14 mouse cellular contexts compared by ENCODE assay signal in genomic region chr9:37122971-37123370, GRCm38 (mm10). TPM values are rescaled to one million over a fixed set of nuclear protein-coding genes. Genes with fewer than 3 reads are reported as not detected.
DNase-seq lines count a peak whose midpoint lies in the region; ATAC-seq and TF ChIP-seq lines count a peak whose summit lies in the region.
"Had no signal": no experiment of that assay in that cellular context is flagged by ENCODE, and none has a peak within 500 bp of the region (broad histone marks: within the 10 kb centered on the region; RNA-seq: fewer than 3 reads in every experiment).

No protein-coding gene starts in this region.

- H3K4me1 ChIP-seq in forebrain, embryonic 14.5 days (ENCODE audit: control insufficient read depth, insufficient read depth, low read length): peaks cover 22% of the 10 kb centered on the region
- H3K4me1 ChIP-seq in neural tube, embryonic 14.5 days (ENCODE audit: control insufficient read depth, insufficient read depth, low read length): peaks cover 27% of the 10 kb centered on the region
- no peaks in the 10 kb centered on the region for H3K4me1 ChIP-seq in intestine, embryonic 16.5 days (ENCODE audit: control insufficient read depth, insufficient read depth, low read length)
- H3K4me1 ChIP-seq: liver, embryonic 12.5 days; megakaryocyte, embryonic 14.5 days had no signal

- H3K27ac ChIP-seq in left cerebral cortex, adult 2 months: peak overlapping the region; percentile 74
- no peak overlapping the region for H3K27ac ChIP-seq in forebrain, embryonic 14.5 days (ENCODE audit: low read depth, low read length)
- H3K27ac ChIP-seq in neural tube, embryonic 14.5 days (ENCODE audit: low read depth, low read length): peak overlapping the region; percentile 60; the same call in 1 of the 2 replicates
- H3K27ac ChIP-seq in intestine, embryonic 16.5 days (ENCODE audit: low read length): no peak overlapping the region
- H3K27ac ChIP-seq: heart, embryonic 10.5 days; liver, embryonic 12.5 days had no signal

- H3K27me3 ChIP-seq in forebrain, embryonic 14.5 days (replicated peaks; ENCODE audit: control insufficient read depth, insufficient read depth, low read length): no peaks in the 10 kb centered on the region; the same call in 1 of the 2 replicates
- H3K27me3 ChIP-seq in neural tube, embryonic 14.5 days (ENCODE audit: control insufficient read depth, insufficient read depth, low read length): no peaks in the 10 kb centered on the region
- H3K27me3 ChIP-seq in intestine, embryonic 16.5 days (replicated peaks; ENCODE audit: control insufficient read depth, insufficient read depth, low read length): no peaks in the 10 kb centered on the region
- H3K27me3 ChIP-seq: liver, embryonic 12.5 days had no signal

- 0 out of 2 replicates have a peak, but pooled peaks have one; percentile 13 for ATAC-seq in forebrain, embryonic 14.5 days
- no peak for ATAC-seq in neural tube, embryonic 14.5 days (ENCODE audit: low read depth)
- ATAC-seq in intestine, embryonic 16.5 days: no peak
- ATAC-seq: liver, embryonic 12.5 days had no signal

- DNase-seq in left cerebral cortex, adult 2 months (ENCODE audit: extremely low spot score in 1 of 2, low spot score in 2 of 2): no peak
- DNase-seq in left cerebral cortex, adult 8-10 months (ENCODE audit: low spot score in 2 of 2): no peak
- peak; percentile 34 for DNase-seq in cerebellum, adult 8-10 months
- no peak for DNase-seq in forebrain, embryonic 14.5 days (ENCODE audit: low spot score)
- DNase-seq in layer of hippocampus, adult 9-11 months: no peak
- DNase-seq: adrenal gland, postnatal 14 days; kidney, adult 8-10 months had no signal

- no peak overlapping the region for H3K4me3 ChIP-seq in left cerebral cortex, adult 2 months
- H3K4me3 ChIP-seq in forebrain, embryonic 14.5 days (ENCODE audit: low read depth, low read length): no peak overlapping the region
- no peak overlapping the region for H3K4me3 ChIP-seq in neural tube, embryonic 14.5 days (ENCODE audit: low read depth, low read length)
- H3K4me3 ChIP-seq in intestine, embryonic 16.5 days (ENCODE audit: low read length): no peak overlapping the region
- H3K4me3 ChIP-seq: heart, embryonic 10.5 days; liver, embryonic 12.5 days; megakaryocyte, embryonic 14.5 days had no signal

- H3K9ac ChIP-seq in forebrain, embryonic 14.5 days (ENCODE audit: low read length): no peak overlapping the region
- H3K9ac ChIP-seq in neural tube, embryonic 14.5 days (replicated peaks; ENCODE audit: low read depth, low read length): no peak overlapping the region; the same call in 1 of the 2 replicates
- no peak overlapping the region for H3K9ac ChIP-seq in intestine, embryonic 16.5 days (ENCODE audit: low read depth, low read length)
- H3K9ac ChIP-seq: liver, embryonic 12.5 days had no signal

- 56% methylated on average over 6 of the region's 6 CpGs for WGBS in forebrain, embryonic 14.5 days
- WGBS in neural tube, embryonic 14.5 days: 31% methylated on average over 6 of the region's 6 CpGs
- 66% methylated on average over 6 of the region's 6 CpGs for WGBS in intestine, embryonic 16.5 days

- H3K9me3 ChIP-seq in forebrain, embryonic 14.5 days (replicated peaks; ENCODE audit: control insufficient read depth, low read length): no peaks in the 10 kb centered on the region
- no peaks in the 10 kb centered on the region for H3K9me3 ChIP-seq in neural tube, embryonic 14.5 days (ENCODE audit: control insufficient read depth, low read length)
- no peaks in the 10 kb centered on the region for H3K9me3 ChIP-seq in intestine, embryonic 16.5 days (ENCODE audit: control insufficient read depth, low read length)
- H3K9me3 ChIP-seq: G1E; heart, embryonic 10.5 days; liver, embryonic 12.5 days; megakaryocyte, embryonic 14.5 days had no signal

- no peaks in the 10 kb centered on the region for H3K36me3 ChIP-seq in forebrain, embryonic 14.5 days (ENCODE audit: control insufficient read depth, insufficient read depth, low read length)
- no peaks in the 10 kb centered on the region for H3K36me3 ChIP-seq in neural tube, embryonic 14.5 days (ENCODE audit: control insufficient read depth, insufficient read depth, low read length)
- H3K36me3 ChIP-seq in intestine, embryonic 16.5 days (ENCODE audit: control insufficient read depth, insufficient read depth, low read length): no peaks in the 10 kb centered on the region
- H3K36me3 ChIP-seq: G1E; heart, embryonic 10.5 days; liver, embryonic 12.5 days had no signal

- TF ChIP-seq CTCF in left cerebral cortex, adult 2 months (IDR thresholded peaks at IDR 0.05): no peak

- intact Hi-C loops in left cerebral cortex, adult 2 months (cut with DNase I): no loop called here

- no peak overlapping the region for H3K4me2 ChIP-seq in forebrain, embryonic 14.5 days (ENCODE audit: low read length)
- no peak overlapping the region for H3K4me2 ChIP-seq in neural tube, embryonic 14.5 days (ENCODE audit: low read depth, low read length)
- H3K4me2 ChIP-seq in intestine, embryonic 16.5 days (ENCODE audit: low read depth, low read length): no peak overlapping the region
- H3K4me2 ChIP-seq: liver, embryonic 12.5 days had no signal

RNA-seq across cellular contexts. Expression of gene Pknox2, which starts 24.2 kb away (rescaled TPM):
- 10 to 100 TPM; 79.1 to 84.5 TPM for total RNA-seq in left cerebral cortex, adult 2 months (2021)
- total RNA-seq in left cerebral cortex, adult 8-10 months (2022): 10 to 100 TPM; 74.9 to 86.8 (median 78.3) TPM
- 12.1 and 12.7 TPM in 2 replicates for polyA plus RNA-seq in forebrain, embryonic 14.5 days (2014; fragmentation: Nextera tagmentation; extraction: Ambion mirVana)
- polyA plus RNA-seq in neural tube, embryonic 14.5 days (2014; fragmentation: Nextera tagmentation; extraction: Ambion mirVana): 33.4 and 39.0 TPM in 2 replicates
- polyA plus RNA-seq in intestine, embryonic 16.5 days (2015; fragmentation: Nextera tagmentation; extraction: Ambion mirVana): 7.2 and 8.0 TPM in 2 replicates
- total RNA-seq: hematopoietic stem cell, adult 5-6 weeks had no signal
- polyA plus RNA-seq: G1E had no signal

Comparison
In these comparisons a context has a peak if more than half of its experiments do, and no peak if none do; other contexts are left out.
1. H3K27ac ChIP-seq: peak in left cerebral cortex, adult 2 months (single experiment) and neural tube, embryonic 14.5 days (single experiment); none in forebrain, embryonic 14.5 days (single experiment) and intestine, embryonic 16.5 days (single experiment).